Mouse (Mus musculus) C2C12 (cell line): ENCODE data around the gene Rps19bp1.

ENCODE experiments used
- CEBPB ChIP-seq: IDR thresholded peaks from one replicate; pipeline ENCODE4 v1.6.1; 2011; ENCODE audit warnings: low read depth, mild to moderate bottlenecking, control low read depth, moderate library complexity
- CTCF ChIP-seq: IDR thresholded peaks from one replicate; pipeline ENCODE4 v1.5.1; 2011; ENCODE audit not compliant: control insufficient read depth, insufficient read depth, insufficient read length
- FOSL1 ChIP-seq: IDR thresholded peaks from one replicate; pipeline ENCODE4 v1.8.0; 2011; ENCODE audit warnings: mild to moderate bottlenecking, low read length; ENCODE audit not compliant: poor library complexity, insufficient read depth, severe bottlenecking
- MAX ChIP-seq: IDR thresholded peaks from one replicate; pipeline ENCODE4 v1.6.1; 2011; ENCODE audit warnings: mild to moderate bottlenecking, control low read depth

DNA sequence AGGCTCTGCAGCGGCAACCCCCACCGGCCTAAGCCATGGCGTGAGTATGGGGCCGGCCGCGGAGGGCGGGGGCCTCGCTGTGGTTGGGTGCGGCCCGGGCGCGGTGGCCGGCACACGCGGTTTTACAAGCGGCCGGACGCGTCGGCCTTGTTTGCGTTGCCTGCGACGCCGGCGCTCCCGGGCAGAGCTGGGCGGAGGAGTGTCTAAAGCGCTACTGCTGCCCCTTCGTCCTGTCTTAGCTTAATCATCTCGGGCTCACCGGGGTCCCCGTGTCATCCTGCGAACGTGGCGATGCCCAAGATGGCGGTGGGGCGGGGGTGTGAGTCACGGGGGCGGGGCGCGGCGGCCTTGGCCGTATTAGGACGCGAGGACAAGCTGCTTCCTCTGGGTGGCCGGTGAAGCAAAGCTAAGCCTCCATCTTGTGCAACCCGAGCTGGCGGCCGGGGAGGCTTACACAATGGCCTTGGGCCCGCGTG lies 8.4 kb downstream of the Rps19bp1 start:
- no peak for TF ChIP-seq CTCF
- TF ChIP-seq FOSL1 = no peak
- peak; percentile 84 for TF ChIP-seq CEBPB
- peak; percentile 20 for TF ChIP-seq MAX
